Mouse (Mus musculus) bone marrow macrophage, adult 2 months (primary cell): ENCODE measurements at regions not wholly inside any gene's neighbourhood (a gene's known extent, or its start where the extent isn't known, plus 50 kb on each side); places are given as distances from the start of the nearest gene placed in this dataset.

Experiments used
- CTCF ChIP-seq: IDR thresholded peaks from 2 replicates; pipeline ENCODE4 v1.5.1; 2012; ENCODE audit warnings: low read depth, mild to moderate bottlenecking, low read length, moderate library complexity
- POLR2A ChIP-seq: IDR thresholded peaks from 2 replicates; pipeline ENCODE4 v1.6.1; 2012; ENCODE audit warnings: mild to moderate bottlenecking, low read depth, low read length, borderline replicate concordance

DNA sequence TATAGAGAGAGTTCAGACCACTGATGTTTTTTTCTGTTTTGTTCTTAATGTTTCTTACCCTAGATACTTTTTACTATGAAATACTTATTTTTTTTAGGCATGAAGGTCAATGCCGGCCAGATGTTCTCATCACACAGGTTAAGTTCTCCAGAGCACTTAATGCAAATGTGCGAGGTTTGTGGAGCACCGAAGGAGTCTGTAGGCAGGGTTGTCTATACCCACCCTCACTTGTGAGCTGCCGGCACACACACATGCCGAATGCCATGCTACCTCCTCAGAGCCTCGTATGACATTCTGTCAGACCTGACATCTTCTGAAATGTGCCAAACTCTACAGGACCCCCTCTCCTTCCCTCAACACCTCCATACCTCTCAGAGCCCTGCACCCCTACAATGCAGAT lies 80.5 kb upstream of the Ccn6 start:
- no peak for TF ChIP-seq POLR2A
- TF ChIP-seq CTCF = no peak
